Mouse (Mus musculus) MEL (cell line): Measurements from ENCODE around the gene Hira. TPM values are rescaled to one million over a fixed set of nuclear protein-coding genes. Genes with fewer than 3 reads are reported as not detected.

Source experiments
- DNase-seq: peaks from one replicate; pipeline ENCODE4 v3.0.0; 2011; ENCODE audit warnings: low read depth, low spot score
- H3K27ac ChIP-seq: 2 replicates; pipeline ENCODE4 v1.5.1; 2012; ENCODE audit warnings: low read depth, mild to moderate bottlenecking, control low read depth, low read length, moderate library complexity; ENCODE audit not compliant: control insufficient read depth
- H3K27me3 ChIP-seq, 2 experiments: fragments of 150-350 bp in 1 of 2; sonication (generic) in 1 of 2; 2 replicates each; pipeline ENCODE4 v1.6.1; 2012; ENCODE audit warnings: low read length in 2 of 2, mild to moderate bottlenecking in 2 of 2, improper control_type of control experiment in 1 of 2, moderate library complexity in 1 of 2; ENCODE audit not compliant: insufficient read depth in 2 of 2, control insufficient read depth in 1 of 2
- H3K36me3 ChIP-seq, 2 experiments: 2 replicates each; pipeline ENCODE4 v1.6.1; 2012 to 2014; ENCODE audit warnings: low read length in 2 of 2, improper control_type of control experiment in 1 of 2, inconsistent platforms in 1 of 2, mild to moderate bottlenecking in 1 of 2; ENCODE audit not compliant: insufficient read depth in 2 of 2, control insufficient read depth in 1 of 2
- H3K4me1 ChIP-seq, 2 experiments: fragments of 150-350 bp in 1 of 2; sonication (generic) in 1 of 2; 2 replicates each; pipeline ENCODE4 v1.6.1; 2012; ENCODE audit warnings: low read length in 2 of 2, improper control_type of control experiment in 1 of 2, mild to moderate bottlenecking in 1 of 2; ENCODE audit not compliant: insufficient read depth in 2 of 2, control insufficient read depth in 1 of 2
- H3K4me3 ChIP-seq, 2 experiments: fragments of 150-350 bp in 1 of 2; sonication (generic) in 1 of 2; 2 replicates each; pipeline ENCODE4 v1.5.1; 2012; ENCODE audit warnings: low read depth in 2 of 2, low read length in 2 of 2, mild to moderate bottlenecking in 2 of 2, moderate library complexity in 2 of 2, control low read depth in 1 of 2, improper control_type of control experiment in 1 of 2; ENCODE audit not compliant: control insufficient read depth in 1 of 2, insufficient read depth in 1 of 2
- H3K79me2 ChIP-seq: 2 replicates; pipeline ENCODE4 v1.6.1; 2012; ENCODE audit warnings: mild to moderate bottlenecking, low read length, moderate library complexity; ENCODE audit not compliant: control insufficient read depth, poor library complexity, insufficient read depth
- H3K9ac ChIP-seq: 2 replicates; pipeline ENCODE4 v1.6.1; 2012; ENCODE audit warnings: low read depth, mild to moderate bottlenecking, control low read depth, low read length, moderate library complexity; ENCODE audit not compliant: control insufficient read depth, poor library complexity, severe bottlenecking
- H3K9me3 ChIP-seq: fragments of 150-350 bp; sonication (generic); replicated peaks from 2 replicates; pipeline ENCODE4 v1.6.1; 2012; ENCODE audit warnings: mild to moderate bottlenecking, low read length, improper control_type of control experiment, moderate library complexity; ENCODE audit not compliant: insufficient read depth
- BHLHE40 ChIP-seq: IDR thresholded peaks from 2 replicates; pipeline ENCODE4 v1.6.1; 2012; ENCODE audit warnings: low read depth, mild to moderate bottlenecking, inconsistent platforms, low read length, improper control_type of control experiment, borderline replicate concordance
- CHD1 ChIP-seq: IDR thresholded peaks from 2 replicates; pipeline ENCODE4 v1.6.1; 2012; ENCODE audit warnings: low read depth, mild to moderate bottlenecking, inconsistent platforms, low read length, improper control_type of control experiment
- CHD2 ChIP-seq: IDR thresholded peaks from 2 replicates; pipeline ENCODE4 v1.6.1; 2011; ENCODE audit warnings: low read length, improper control_type of control experiment
- CTCF ChIP-seq, 3 experiments: IDR thresholded peaks in 2 of 3; conservative IDR thresholded peaks in 1 of 3; 2 replicates each; pipeline ENCODE4 v1.5.1; 2011 to 2012; ENCODE audit warnings: low read length in 3 of 3, low read depth in 2 of 3, mild to moderate bottlenecking in 2 of 3, improper control_type of control experiment in 1 of 3, inconsistent platforms in 1 of 3, mixed read lengths in 1 of 3, moderate library complexity in 1 of 3; ENCODE audit not compliant: control insufficient read depth in 1 of 3, insufficient read depth in 1 of 3, poor library complexity in 1 of 3, severe bottlenecking in 1 of 3
- E2F4 ChIP-seq: IDR thresholded peaks from 2 replicates; pipeline ENCODE4 v1.6.1; 2011; ENCODE audit warnings: low read depth, low read length, improper control_type of control experiment, borderline replicate concordance
- ELF1 ChIP-seq: IDR thresholded peaks from 2 replicates; pipeline ENCODE4 v1.6.1; 2014; ENCODE audit warnings: low read depth, mild to moderate bottlenecking, inconsistent platforms, low read length, improper control_type of control experiment, moderate library complexity
- GATA1 ChIP-seq: IDR thresholded peaks from 2 replicates; pipeline ENCODE4 v1.6.1; 2011; ENCODE audit warnings: low read depth, low read length, improper control_type of control experiment
- HCFC1 ChIP-seq: IDR thresholded peaks from 2 replicates; pipeline ENCODE4 v1.6.1; 2012; ENCODE audit warnings: low read depth, mild to moderate bottlenecking, inconsistent platforms, low read length, improper control_type of control experiment, moderate library complexity
- MAFK ChIP-seq: IDR thresholded peaks from 2 replicates; pipeline ENCODE4 v1.6.1; 2011; ENCODE audit warnings: low read depth, mild to moderate bottlenecking, low read length, improper control_type of control experiment, borderline replicate concordance
- MAZ ChIP-seq: IDR thresholded peaks from 2 replicates; pipeline ENCODE4 v1.6.1; 2012; ENCODE audit warnings: low read depth, mild to moderate bottlenecking, inconsistent platforms, low read length, improper control_type of control experiment
- MXI1 ChIP-seq: IDR thresholded peaks from 2 replicates; pipeline ENCODE4 v1.6.1; 2011; ENCODE audit warnings: mild to moderate bottlenecking, low read depth, low read length, improper control_type of control experiment
- MYB ChIP-seq: IDR thresholded peaks from 2 replicates; pipeline ENCODE4 v1.6.1; 2011; ENCODE audit warnings: mild to moderate bottlenecking, low read depth, low read length, improper control_type of control experiment
- MYC ChIP-seq: IDR thresholded peaks from 2 replicates; pipeline ENCODE4 v1.6.1; 2011; ENCODE audit warnings: low read depth, mild to moderate bottlenecking, low read length, improper control_type of control experiment, moderate library complexity
- POLR2A ChIP-seq, 2 experiments: IDR thresholded peaks; 2 replicates each; pipeline ENCODE4 v1.6.1; 2011 to 2012; ENCODE audit warnings: low read length in 2 of 2, mild to moderate bottlenecking in 2 of 2, control low read depth in 1 of 2, improper control_type of control experiment in 1 of 2, low read depth in 1 of 2, moderate library complexity in 1 of 2; ENCODE audit not compliant: control insufficient read depth in 1 of 2, insufficient read depth in 1 of 2, poor library complexity in 1 of 2
- POLR2AphosphoS5 ChIP-seq: IDR thresholded peaks from 2 replicates; pipeline ENCODE4 v1.6.1; 2012; ENCODE audit warnings: low read depth, borderline replicate concordance, mild to moderate bottlenecking, inconsistent platforms, low read length, moderate library complexity, mixed read lengths
- RCOR1 ChIP-seq: IDR thresholded peaks from 2 replicates; pipeline ENCODE4 v1.6.1; 2012; ENCODE audit warnings: low read depth, mild to moderate bottlenecking, inconsistent platforms, low read length, improper control_type of control experiment
- SIN3A ChIP-seq: IDR thresholded peaks from 2 replicates; pipeline ENCODE4 v1.6.1; 2012; ENCODE audit warnings: low read length, improper control_type of control experiment, inconsistent platforms
- TCF12 ChIP-seq: IDR thresholded peaks from 2 replicates; pipeline ENCODE4 v1.6.1; 2014; ENCODE audit warnings: low read depth, mild to moderate bottlenecking, inconsistent platforms, low read length, improper control_type of control experiment, moderate library complexity
- UBTF ChIP-seq: IDR thresholded peaks from 2 replicates; pipeline ENCODE4 v1.6.1; 2012; ENCODE audit warnings: low read depth, mild to moderate bottlenecking, inconsistent platforms, low read length, improper control_type of control experiment, moderate library complexity, borderline replicate concordance; ENCODE audit not compliant: insufficient read depth
- USF1 ChIP-seq: IDR thresholded peaks from 2 replicates; pipeline ENCODE4 v1.6.1; 2014; ENCODE audit warnings: low read depth, mild to moderate bottlenecking, inconsistent platforms, low read length, improper control_type of control experiment, moderate library complexity
- USF2 ChIP-seq, 2 experiments: IDR thresholded peaks; 2 replicates each; pipeline ENCODE4 v1.6.1; 2011 to 2012; ENCODE audit warnings: improper control_type of control experiment in 2 of 2, low read length in 2 of 2, borderline replicate concordance in 1 of 2, inconsistent platforms in 1 of 2, low read depth in 1 of 2, mild to moderate bottlenecking in 1 of 2; ENCODE audit not compliant: insufficient read depth in 1 of 2
- ZC3H11A ChIP-seq: IDR thresholded peaks from 2 replicates; pipeline ENCODE4 v1.6.1; 2012; ENCODE audit warnings: low read depth, mild to moderate bottlenecking, inconsistent platforms, low read length, improper control_type of control experiment
- ZKSCAN1 ChIP-seq: IDR thresholded peaks from 2 replicates; pipeline ENCODE4 v1.6.1; 2012; ENCODE audit warnings: low read depth, mild to moderate bottlenecking, inconsistent platforms, low read length, improper control_type of control experiment, moderate library complexity
- ZMIZ1 ChIP-seq: IDR thresholded peaks from 2 replicates; pipeline ENCODE4 v1.6.1; 2012; ENCODE audit warnings: low read depth, mild to moderate bottlenecking, inconsistent platforms, low read length, improper control_type of control experiment, moderate library complexity
- polyA plus RNA-seq, 2 experiments: library from polyadenylated mRNA; stranded (reverse) in 1 of 2; unstranded in 1 of 2; fragments of >175 nt in 1 of 2; fragments of >200 nt in 1 of 2; gene quantifications; 2 replicates each; pipeline versions ENCODE4 v1.2.1 to v1.2.4; 2012; ENCODE audit warnings: low replicate concordance in 2 of 2, low read depth in 1 of 2; ENCODE audit not compliant: insufficient read length in 2 of 2, insufficient read depth in 1 of 2, missing spikeins in 1 of 2
- total RNA-seq: library from RNA; depleted of rRNA; stranded (reverse); fragments of 300-350 nt; gene quantifications from 2 replicates; pipeline ENCODE4 v1.2.3, GENCODE M21; 2012

Hira gene
- total and polyA plus RNA-seq, 3 experiments = 40.9 to 203 TPM; not detected in 1

- TF ChIP-seq CHD1 (no peak), TCF12 (no peak), MAZ (no peak)
- TF ChIP-seq, all 39 proteins: peak for 0
Measured at GRCm38 (mm10) chr16:18916064-18916463, 39.2 kb downstream of the Hira start (continued).

GRCm38 (mm10) chr16:18921771-18922170 is 44.9 kb downstream of the Hira start:
- H3K36me3 ChIP-seq = peaks cover 0 to 26% of the 10 kb centered on the region in 2 experiments; a peak in 2 of 4 replicates
- H3K9ac ChIP-seq = no peak overlapping the region
- H3K4me3 ChIP-seq = no peak overlapping the region
- H3K27ac ChIP-seq = no peak overlapping the region
- H3K27me3 ChIP-seq = no peaks in the 10 kb centered on the region
- no peak for DNase-seq
- TF ChIP-seq CHD2 = no peak
- TF ChIP-seq ZC3H11A = no peak
- TF ChIP-seq ZMIZ1 = no peak
- no peak for TF ChIP-seq RCOR1
- no peak for TF ChIP-seq POLR2A (IDR thresholded peaks at IDR 0.05; ENCODE audit: control insufficient read depth in 1 of 2, insufficient read depth in 1 of 2, low read depth in 1 of 2, low read length in 2 of 2, poor library complexity in 1 of 2)
- no peak for TF ChIP-seq HCFC1
- no peaks in the 10 kb centered on the region for H3K4me1 ChIP-seq
- H3K79me2 ChIP-seq = no peaks in the 10 kb centered on the region
- H3K9me3 ChIP-seq = no peaks in the 10 kb centered on the region

- TF ChIP-seq MAZ (no peak), CTCF (IDR thresholded peaks at IDR 0.05 in 2 of 3, conservative IDR thresholded peaks at IDR 0.05 in 1 of 3; ENCODE audit: control insufficient read depth in 1 of 3, insufficient read depth in 1 of 3, low read depth in 2 of 3, low read length in 3 of 3, poor library complexity in 1 of 3, severe bottlenecking in 1 of 3) (no peak), MAFK (no peak), POLR2AphosphoS5 (no peak), SIN3A (no peak), ELF1 (no peak), MXI1 (no peak), UBTF (no peak), RCOR1 (no peak), E2F4 (no peak), ZKSCAN1 (no peak), MYB (no peak), GATA1 (no peak), MYC (no peak), BHLHE40 (no peak), USF1 (no peak), USF2 (IDR thresholded peaks at IDR 0.05; ENCODE audit: borderline replicate concordance in 1 of 2, insufficient read depth in 1 of 2, low read depth in 1 of 2, low read length in 2 of 2) (no peak), TCF12 (no peak), CHD1 (no peak), HCFC1 (no peak)
- no peak for DNase-seq
- Histone ChIP-seq H3K27me3 (no peaks in the 10 kb centered on the region), H3K4me3 (no peak overlapping the region), H3K27ac (no peak overlapping the region), H3K4me1 (no peaks in the 10 kb centered on the region), H3K79me2 (no peaks in the 10 kb centered on the region), H3K36me3 (peaks cover 0 to 19% of the 10 kb centered on the region in 2 experiments; a peak in 2 of 4 replicates), H3K9ac (no peak overlapping the region), H3K9me3 (no peaks in the 10 kb centered on the region)
Measured at GRCm38 (mm10) chr16:18927963-18928362, 51.1 kb downstream of the Hira start.
